Mouse (Mus musculus) megakaryocyte-erythroid progenitor cell, adult 5-6 weeks (primary cell): ENCODE measurements around the gene Slc38a3. TPM values are rescaled to one million over a fixed set of nuclear protein-coding genes. Genes with fewer than 3 reads are reported as not detected.

Experiments used
- ATAC-seq: replicated peaks from 2 replicates; pipeline ENCODE4 v1.8.0; 2016; ENCODE audit warnings: mild to moderate bottlenecking, inconsistent platforms; ENCODE audit not compliant: severe bottlenecking, poor library complexity, low FRiP score, low TSS enrichment
- total RNA-seq, 2 experiments: library from RNA; stranded (forward) in 1 of 2; stranded (reverse) in 1 of 2; fragments of 200-1000, 215-1000 nt in 1 of 2; fragments of >200 nt in 1 of 2; fragmentation: Nextera tagmentation in 1 of 2; gene quantifications; 2 replicates each; pipeline ENCODE4 v1.2.3; 2014 to 2017

The Slc38a3 gene
- total RNA-seq, 2 experiments from 2014 or later: not detected

GRCm38 (mm10) chr9:107607653-107608245, 61.6 kb downstream of the Slc38a3 start:
- ATAC-seq: no peak

- ATAC-seq: no peak
These were observed 62.3 kb downstream of the Slc38a3 start for GRCm38 (mm10) chr9:107607036-107607435.

- no peak for ATAC-seq
These were observed 62.7 kb downstream of the Slc38a3 start for GRCm38 (mm10) chr9:107606591-107606990.

- ATAC-seq: no peak
These were observed 64.2 kb downstream of the Slc38a3 start for GRCm38 (mm10) chr9:107605041-107605661.

GRCm38 (mm10) chr9:107603251-107603650, 66.1 kb downstream of the Slc38a3 start:
- no peak for ATAC-seq

GRCm38 (mm10) chr9:107602068-107602648, 67.2 kb downstream of the Slc38a3 start:
- ATAC-seq: peak; percentile 58

GRCm38 (mm10) chr9:107601275-107601674, 68.1 kb downstream of the Slc38a3 start:
- ATAC-seq: no peak

- no peak for ATAC-seq
These were observed 68.6 kb downstream of the Slc38a3 start for GRCm38 (mm10) chr9:107600745-107601144.

Other genes starting within 250 kb of the Slc38a3 start
- 15.0 and 18.4 TPM in 2 replicates for gene Tmem115, start 135.6 kb downstream of the Slc38a3 start, total RNA-seq (2014; fragmentation: Nextera tagmentation)
- gene Tmem115, start 135.6 kb downstream of the Slc38a3 start, total RNA-seq (2017): 13.3 and 15.7 TPM in 2 replicates
- gene Cyb561d2, start 127.3 kb downstream of the Slc38a3 start, total RNA-seq (2014; fragmentation: Nextera tagmentation): 5.3 and 16.6 TPM in 2 replicates
- 14.5 and 15.0 TPM in 2 replicates for gene Cyb561d2, start 127.3 kb downstream of the Slc38a3 start, total RNA-seq (2017)
- gene Nprl2, start 127.3 kb downstream of the Slc38a3 start, total RNA-seq (2014; fragmentation: Nextera tagmentation): 14.8 and 19.1 TPM in 2 replicates
- 7.5 and 8.7 TPM in 2 replicates for gene Nprl2, start 127.3 kb downstream of the Slc38a3 start, total RNA-seq (2017)
- gene Zmynd10, start 122.2 kb downstream of the Slc38a3 start, total RNA-seq (2014; fragmentation: Nextera tagmentation): not detected in 2 replicates
- not detected in 2 replicates for gene Zmynd10, start 122.2 kb downstream of the Slc38a3 start, total RNA-seq (2017)
- 24.6 and 29.3 TPM in 2 replicates for gene Rassf1, start 118.0 kb downstream of the Slc38a3 start, total RNA-seq (2014; fragmentation: Nextera tagmentation)
- gene Rassf1, start 118.0 kb downstream of the Slc38a3 start, total RNA-seq (2017): 32.8 and 40.3 TPM in 2 replicates
- 27.2 and 33.6 TPM in 2 replicates for gene Tusc2, start 106.3 kb downstream of the Slc38a3 start, total RNA-seq (2014; fragmentation: Nextera tagmentation)
- 15.6 and 26.1 TPM in 2 replicates for gene Tusc2, start 106.3 kb downstream of the Slc38a3 start, total RNA-seq (2017)
- 7.6 and 23.6 TPM in 2 replicates for gene Hyal2, start 101.6 kb downstream of the Slc38a3 start, total RNA-seq (2014; fragmentation: Nextera tagmentation)
- 5.4 and 8.3 TPM in 2 replicates for gene Hyal2, start 101.6 kb downstream of the Slc38a3 start, total RNA-seq (2017)
- gene Hyal1, start 92.6 kb downstream of the Slc38a3 start, total RNA-seq (2014; fragmentation: Nextera tagmentation): 1.1 and 5.9 TPM in 2 replicates
- 1.1 and 4.3 TPM in 2 replicates for gene Hyal1, start 92.6 kb downstream of the Slc38a3 start, total RNA-seq (2017)
- 46.2 and 49.0 TPM in 2 replicates for gene Naa80, start 90.6 kb downstream of the Slc38a3 start, total RNA-seq (2014; fragmentation: Nextera tagmentation)
- 15.8 and 25.8 TPM in 2 replicates for gene Naa80, start 90.6 kb downstream of the Slc38a3 start, total RNA-seq (2017)
- 5.1 and 9.4 TPM in 2 replicates for gene Hyal3, start 88.7 kb downstream of the Slc38a3 start, total RNA-seq (2014; fragmentation: Nextera tagmentation)
- 0.61 and 3.3 TPM in 2 replicates for gene Hyal3, start 88.7 kb downstream of the Slc38a3 start, total RNA-seq (2017)
- 226 and 251 TPM in 2 replicates for gene Ifrd2, start 81.9 kb downstream of the Slc38a3 start, total RNA-seq (2014; fragmentation: Nextera tagmentation)
- gene Ifrd2, start 81.9 kb downstream of the Slc38a3 start, total RNA-seq (2017): 103 and 192 TPM in 2 replicates
- gene Sema3b, start 60.3 kb downstream of the Slc38a3 start, total RNA-seq (2014; fragmentation: Nextera tagmentation): 0.50 TPM in 1 of 2 replicates, not detected in the other
- not detected in 2 replicates for gene Sema3b, start 60.3 kb downstream of the Slc38a3 start, total RNA-seq (2017)
- 204 and 225 TPM in 2 replicates for gene Gnai2, start 34.2 kb downstream of the Slc38a3 start, total RNA-seq (2014; fragmentation: Nextera tagmentation)
- 215 and 228 TPM in 2 replicates for gene Gnai2, start 34.2 kb downstream of the Slc38a3 start, total RNA-seq (2017)
- gene Gnat1, start 10.2 kb upstream of the Slc38a3 start, total RNA-seq (2014; fragmentation: Nextera tagmentation): not detected in 2 replicates
- gene Gnat1, start 10.2 kb upstream of the Slc38a3 start, total RNA-seq (2017): 5.3 TPM in 1 of 2 replicates, not detected in the other
- 0.94 TPM in 1 of 2 replicates, not detected in the other for gene Sema3f, start 40.9 kb upstream of the Slc38a3 start, total RNA-seq (2014; fragmentation: Nextera tagmentation)
- gene Sema3f, start 40.9 kb upstream of the Slc38a3 start, total RNA-seq (2017): not detected in 2 replicates
- gene Rbm5, start 101.5 kb upstream of the Slc38a3 start, total RNA-seq (2014; fragmentation: Nextera tagmentation): 172 and 186 TPM in 2 replicates
- gene Rbm5, start 101.5 kb upstream of the Slc38a3 start, total RNA-seq (2017): 236 and 244 TPM in 2 replicates
- 123 and 150 TPM in 2 replicates for gene Rbm6, start 203.7 kb upstream of the Slc38a3 start, total RNA-seq (2014; fragmentation: Nextera tagmentation)
- gene Rbm6, start 203.7 kb upstream of the Slc38a3 start, total RNA-seq (2017): 164 and 174 TPM in 2 replicates
- gene Mon1a, start 218.6 kb upstream of the Slc38a3 start, total RNA-seq (2014; fragmentation: Nextera tagmentation): 3.7 and 7.2 TPM in 2 replicates
- gene Mon1a, start 218.6 kb upstream of the Slc38a3 start, total RNA-seq (2017): 6.1 and 12.6 TPM in 2 replicates
- gene Mst1r, start 237.3 kb upstream of the Slc38a3 start, total RNA-seq (2014; fragmentation: Nextera tagmentation): not detected in 2 replicates
- gene Mst1r, start 237.3 kb upstream of the Slc38a3 start, total RNA-seq (2017): not detected in 2 replicates